Mouse (Mus musculus): ENCODE results near the gene Tubb5. TPM values are rescaled to one million over a fixed set of nuclear protein-coding genes. Genes with fewer than 3 reads are reported as not detected.

Tubb5 gene
- polyA plus RNA-seq, 1 experiment, result 3,347 TPM

GRCm38 (mm10) chr17:35822564-35822963 is 15.5 kb downstream of the Tubb5 start:
- TF ChIP-seq CTCF (IDR thresholded peaks at IDR 0.05; ENCODE audit: borderline replicate concordance, extremely low read depth, insufficient read depth, insufficient read length) (no peak), POLR2A (IDR thresholded peaks at IDR 0.05; ENCODE audit: borderline replicate concordance, extremely low read depth, insufficient read depth, insufficient read length, poor library complexity, severe bottlenecking) (no peak)
- DNase-seq (ENCODE audit: low read depth), result no peak

GRCm38 (mm10) chr17:35821439-35822430 is 16.4 kb downstream of the Tubb5 start, which contains the start of gene Ier3:
Gene Ier3 (plus strand): TSS chr17:35821684.
- peak; percentile 86 for DNase-seq (ENCODE audit: low read depth)
- TF ChIP-seq POLR2A (IDR thresholded peaks at IDR 0.05; ENCODE audit: borderline replicate concordance, extremely low read depth, insufficient read depth, insufficient read length, poor library complexity, severe bottlenecking) (peak; percentile 41; the same call in 1 of the 2 replicates), CTCF (IDR thresholded peaks at IDR 0.05; ENCODE audit: borderline replicate concordance, extremely low read depth, insufficient read depth, insufficient read length) (no peak)

- TF ChIP-seq POLR2A (IDR thresholded peaks at IDR 0.05; ENCODE audit: borderline replicate concordance, extremely low read depth, insufficient read depth, insufficient read length, poor library complexity, severe bottlenecking) (no peak), CTCF (IDR thresholded peaks at IDR 0.05; ENCODE audit: borderline replicate concordance, extremely low read depth, insufficient read depth, insufficient read length) (no peak)
- DNase-seq (ENCODE audit: low read depth), result no peak
These were observed 18.0 kb downstream of the Tubb5 start for GRCm38 (mm10) chr17:35820111-35820510.

- TF ChIP-seq POLR2A (IDR thresholded peaks at IDR 0.05; ENCODE audit: borderline replicate concordance, extremely low read depth, insufficient read depth, insufficient read length, poor library complexity, severe bottlenecking), result no peak
- TF ChIP-seq CTCF (IDR thresholded peaks at IDR 0.05; ENCODE audit: borderline replicate concordance, extremely low read depth, insufficient read depth, insufficient read length), result no peak
- no peak for DNase-seq (ENCODE audit: low read depth)
These were observed 20.9 kb downstream of the Tubb5 start for GRCm38 (mm10) chr17:35817226-35817625.

- TF ChIP-seq CTCF (IDR thresholded peaks at IDR 0.05; ENCODE audit: borderline replicate concordance, extremely low read depth, insufficient read depth, insufficient read length) (no peak), POLR2A (IDR thresholded peaks at IDR 0.05; ENCODE audit: borderline replicate concordance, extremely low read depth, insufficient read depth, insufficient read length, poor library complexity, severe bottlenecking) (no peak)
- no peak for DNase-seq (ENCODE audit: low read depth)
These were observed 21.4 kb downstream of the Tubb5 start for GRCm38 (mm10) chr17:35816686-35817085.

- DNase-seq (ENCODE audit: low read depth), result no peak
- TF ChIP-seq CTCF (IDR thresholded peaks at IDR 0.05; ENCODE audit: borderline replicate concordance, extremely low read depth, insufficient read depth, insufficient read length) (no peak), POLR2A (IDR thresholded peaks at IDR 0.05; ENCODE audit: borderline replicate concordance, extremely low read depth, insufficient read depth, insufficient read length, poor library complexity, severe bottlenecking) (no peak)
These were observed 22.3 kb downstream of the Tubb5 start for GRCm38 (mm10) chr17:35815836-35816235.

GRCm38 (mm10) chr17:35814678-35815077 is 23.4 kb downstream of the Tubb5 start:
- no peak for DNase-seq (ENCODE audit: low read depth)
- TF ChIP-seq CTCF (IDR thresholded peaks at IDR 0.05; ENCODE audit: borderline replicate concordance, extremely low read depth, insufficient read depth, insufficient read length) (no peak), POLR2A (IDR thresholded peaks at IDR 0.05; ENCODE audit: borderline replicate concordance, extremely low read depth, insufficient read depth, insufficient read length, poor library complexity, severe bottlenecking) (no peak)

GRCm38 (mm10) chr17:35813653-35814052 is 24.5 kb downstream of the Tubb5 start:
- no peak for DNase-seq (ENCODE audit: low read depth)
- TF ChIP-seq POLR2A (IDR thresholded peaks at IDR 0.05; ENCODE audit: borderline replicate concordance, extremely low read depth, insufficient read depth, insufficient read length, poor library complexity, severe bottlenecking) (no peak), CTCF (IDR thresholded peaks at IDR 0.05; ENCODE audit: borderline replicate concordance, extremely low read depth, insufficient read depth, insufficient read length) (no peak)

GRCm38 (mm10) chr17:35813245-35813647 is 24.9 kb downstream of the Tubb5 start:
- TF ChIP-seq CTCF (IDR thresholded peaks at IDR 0.05; ENCODE audit: borderline replicate concordance, extremely low read depth, insufficient read depth, insufficient read length), result no peak
- no peak for TF ChIP-seq POLR2A (IDR thresholded peaks at IDR 0.05; ENCODE audit: borderline replicate concordance, extremely low read depth, insufficient read depth, insufficient read length, poor library complexity, severe bottlenecking)

GRCm38 (mm10) chr17:35812736-35813135 is 25.4 kb downstream of the Tubb5 start:
- DNase-seq (ENCODE audit: low read depth), result no peak
- TF ChIP-seq POLR2A (IDR thresholded peaks at IDR 0.05; ENCODE audit: borderline replicate concordance, extremely low read depth, insufficient read depth, insufficient read length, poor library complexity, severe bottlenecking) (no peak), CTCF (IDR thresholded peaks at IDR 0.05; ENCODE audit: borderline replicate concordance, extremely low read depth, insufficient read depth, insufficient read length) (no peak)

More at GRCm38 (mm10) chr17:35813245-35813647, 24.9 kb downstream of the Tubb5 start:
- DNase-seq (ENCODE audit: low read depth), result peak; percentile 89

- no peak for TF ChIP-seq POLR2A (IDR thresholded peaks at IDR 0.05; ENCODE audit: borderline replicate concordance, extremely low read depth, insufficient read depth, insufficient read length, poor library complexity, severe bottlenecking)
- TF ChIP-seq CTCF (IDR thresholded peaks at IDR 0.05; ENCODE audit: borderline replicate concordance, extremely low read depth, insufficient read depth, insufficient read length), result no peak
- no peak for DNase-seq (ENCODE audit: low read depth)
These were observed 25.8 kb downstream of the Tubb5 start for GRCm38 (mm10) chr17:35812307-35812706.

All from brain, embryonic 14.5 days (tissue).